Mouse (Mus musculus) hindbrain, embryonic 16.5 days (tissue): ENCODE results near the gene Tmsb15l. TPM values are rescaled to one million over a fixed set of nuclear protein-coding genes. Genes with fewer than 3 reads are reported as not detected.

Experiments used
- ATAC-seq: fragments of 200-750 bp; cut with Nextera tagmentation; 2 replicates; pipeline ENCODE4 v1.8.0; 2017; ENCODE audit warnings: moderate TSS enrichment, moderate library complexity
- H3K27ac ChIP-seq: fragments of 300-500 bp; sonication (generic); 2 replicates; pipeline ENCODE4 v1.5.1; 2014; ENCODE audit warnings: low read depth, mild to moderate bottlenecking, control low read depth, low read length, moderate library complexity
- H3K27me3 ChIP-seq: fragments of 300-500 bp; sonication (generic); replicated peaks from 2 replicates; pipeline ENCODE4 v1.6.1; 2014; ENCODE audit warnings: low read length; ENCODE audit not compliant: control insufficient read depth, insufficient read depth
- H3K36me3 ChIP-seq: fragments of 300-500 bp; sonication (generic); 2 replicates; pipeline ENCODE4 v1.6.1; 2014; ENCODE audit warnings: mild to moderate bottlenecking, low read length, moderate library complexity, mixed read lengths; ENCODE audit not compliant: control insufficient read depth, insufficient read depth
- H3K4me1 ChIP-seq: fragments of 300-500 bp; sonication (generic); 2 replicates; pipeline ENCODE4 v1.6.1; 2014; ENCODE audit warnings: low read depth, low read length; ENCODE audit not compliant: control insufficient read depth, insufficient read depth
- H3K4me2 ChIP-seq: fragments of 300-500 bp; sonication (generic); 2 replicates; pipeline ENCODE4 v1.6.1; 2014; ENCODE audit warnings: mild to moderate bottlenecking, low read length, control low read depth, moderate library complexity
- H3K4me3 ChIP-seq: fragments of 300-500 bp; sonication (generic); 2 replicates; pipeline ENCODE4 v1.5.1; 2014; ENCODE audit warnings: mild to moderate bottlenecking, low read length, control low read depth, moderate library complexity
- H3K9ac ChIP-seq: fragments of 300-500 bp; sonication (generic); 2 replicates; pipeline ENCODE4 v1.6.1; 2014; ENCODE audit warnings: low read depth, mild to moderate bottlenecking, control low read depth, low read length, moderate library complexity
- H3K9me3 ChIP-seq: fragments of 300-500 bp; sonication (generic); 2 replicates; pipeline ENCODE4 v1.6.1; 2014; ENCODE audit warnings: mild to moderate bottlenecking, low read length, moderate library complexity; ENCODE audit not compliant: control insufficient read depth
- polyA plus RNA-seq: library from polyadenylated mRNA; unstranded; fragments of >200 nt; fragmentation: Nextera tagmentation; extraction: Ambion mirVana; gene quantifications from 2 replicates; pipeline ENCODE4 v1.2.1, GENCODE M21; 2015

Tmsb15l gene
- polyA plus RNA-seq, 1 experiment from 2014 or later = 7.4 TPM

DNA sequence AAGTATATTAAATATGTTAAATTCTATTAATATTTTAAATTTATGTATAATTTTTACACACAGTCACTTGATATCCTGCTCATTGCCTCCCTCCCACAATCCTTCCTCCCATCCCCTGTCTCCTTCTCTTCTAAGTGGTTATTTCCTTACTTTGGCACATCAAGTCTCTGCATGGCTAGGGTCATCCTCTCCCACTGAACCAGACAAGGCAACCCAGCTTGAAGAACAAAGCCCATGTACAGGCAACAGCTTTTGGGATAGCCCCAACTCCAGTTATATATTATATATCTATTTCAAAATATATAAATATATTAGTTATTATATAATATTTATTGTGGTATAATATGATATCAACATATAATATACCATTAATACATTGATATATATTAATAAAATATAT lies 50.8 kb downstream of the Tmsb15l start:
- no peaks in the 10 kb centered on the region; the same call in 1 of the 2 replicates for H3K9me3 ChIP-seq
- H3K27me3 ChIP-seq = no peaks in the 10 kb centered on the region
- no peak overlapping the region for H3K27ac ChIP-seq
- no peaks in the 10 kb centered on the region for H3K4me1 ChIP-seq
- no peaks in the 10 kb centered on the region for H3K36me3 ChIP-seq
- no peak overlapping the region for H3K4me3 ChIP-seq
- H3K9ac ChIP-seq = no peak overlapping the region
- no peak overlapping the region for H3K4me2 ChIP-seq
- ATAC-seq = no peak

Other genes starting within 250 kb of the Tmsb15l start
- gene Morf4l2, start 233.2 kb downstream of the Tmsb15l start, polyA plus RNA-seq = 541 and 552 TPM in 2 replicates
- gene Glra4, start 196.7 kb downstream of the Tmsb15l start, polyA plus RNA-seq = not detected in 2 replicates
- 15.4 and 16.3 TPM in 2 replicates for gene Plp1, start 154.2 kb downstream of the Tmsb15l start, polyA plus RNA-seq
- 24.3 and 27.8 TPM in 2 replicates for gene Rab9b, start 108.1 kb downstream of the Tmsb15l start, polyA plus RNA-seq
- gene H2bfm, start 49.5 kb downstream of the Tmsb15l start, polyA plus RNA-seq = not detected in 2 replicates
- gene Tmsb15b2, start 1.4 kb downstream of the Tmsb15l start, polyA plus RNA-seq = 67.2 and 73.8 TPM in 2 replicates
- gene Tmsb15b1, start within 50 bp of the Tmsb15l start, polyA plus RNA-seq = 29.2 and 29.5 TPM in 2 replicates
- gene Zcchc18, start 16.3 kb upstream of the Tmsb15l start, polyA plus RNA-seq = 480 and 547 TPM in 2 replicates
- gene Slc25a53, start 61.4 kb upstream of the Tmsb15l start, polyA plus RNA-seq = 13.2 and 14.7 TPM in 2 replicates
- gene Fam199x, start 72.7 kb upstream of the Tmsb15l start, polyA plus RNA-seq = 6.9 and 8.2 TPM in 2 replicates
- not detected in 2 replicates for gene Esx1, start 145.2 kb upstream of the Tmsb15l start, polyA plus RNA-seq